Mouse (Mus musculus) thymus, adult 18-20 months (tissue): ENCODE results near the gene Gm29797.
A peak's percentile ranks its signal among the peaks of the same experiment; 100 is the strongest.

Source experiments
- DNase-seq, 2 experiments: peaks; one replicate each; pipeline ENCODE4 v3.0.0; 2022; ENCODE audit warnings: mixed read lengths in 2 of 2

Gene Gm29797

GRCm38 (mm10) chr2:181656734-181657133 lies at the start of gene Gm29797:
Gm29797 (plus strand) TSS chr2:181657034.
- no peak for DNase-seq

- no peak for DNase-seq
Observed at GRCm38 (mm10) chr2:181618761-181619495, 37.9 kb upstream of the Gm29797 start.

- DNase-seq: no peak
Observed at GRCm38 (mm10) chr2:181623401-181623800, 33.4 kb upstream of the Gm29797 start.

- DNase-seq: no peak
Observed at GRCm38 (mm10) chr2:181628471-181628870, 28.4 kb upstream of the Gm29797 start.

- no peak for DNase-seq
Observed at GRCm38 (mm10) chr2:181632624-181633023, 24.2 kb upstream of the Gm29797 start.

GRCm38 (mm10) chr2:181635865-181636264 lies 21.0 kb upstream of the Gm29797 start:
- DNase-seq: no peak

DNA sequence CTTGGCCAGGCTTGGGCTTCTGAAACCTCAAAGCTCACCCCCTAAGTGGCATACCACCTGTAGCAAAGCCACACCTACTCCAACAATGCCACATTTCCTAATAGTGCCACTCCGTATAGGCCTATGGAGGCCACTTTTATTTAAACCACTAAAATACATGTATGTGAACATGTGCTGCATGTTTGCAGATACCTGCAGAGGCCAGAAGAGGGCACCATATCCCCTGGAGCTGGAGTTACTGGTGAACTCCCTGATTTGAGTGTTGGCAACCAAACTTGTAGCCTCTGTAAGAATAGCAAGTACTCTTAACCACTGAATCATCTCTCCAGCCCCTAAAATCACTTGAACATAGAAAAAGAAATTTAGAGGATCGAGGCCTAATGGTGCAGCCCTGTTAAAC lies 12.5 kb upstream of the Gm29797 start:
- DNase-seq: peak in 1 of 2 experiments; percentile 11

- DNase-seq: no peak
Observed at GRCm38 (mm10) chr2:181645666-181646065, 11.2 kb upstream of the Gm29797 start.

- no peak for DNase-seq
Observed at GRCm38 (mm10) chr2:181646626-181647472, 10.0 kb upstream of the Gm29797 start.

DNA sequence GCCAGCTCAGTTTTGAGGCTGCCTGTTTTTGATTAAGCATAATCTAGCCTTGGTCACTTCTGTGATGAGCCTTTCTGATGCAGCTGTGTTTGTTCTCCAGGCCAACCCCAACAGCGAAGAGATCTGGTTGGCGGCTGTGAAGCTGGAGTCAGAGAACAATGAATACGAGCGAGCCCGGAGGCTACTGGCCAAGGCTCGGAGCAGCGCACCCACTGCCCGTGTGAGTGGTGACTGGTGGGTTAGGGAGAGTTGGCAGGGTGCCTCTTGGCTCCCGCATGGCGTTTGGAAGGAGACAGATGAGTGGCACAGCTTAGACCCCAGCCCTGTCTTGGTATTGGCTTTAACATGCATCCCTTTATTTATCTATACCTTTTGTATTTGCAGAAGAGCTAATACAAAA lies 7.9 kb upstream of the Gm29797 start:
- DNase-seq: no peak

- no peak for DNase-seq
Observed at GRCm38 (mm10) chr2:181653065-181653464, 3.8 kb upstream of the Gm29797 start.

- DNase-seq: no peak
Observed at GRCm38 (mm10) chr2:181653523-181653922, 3.3 kb upstream of the Gm29797 start.

DNA sequence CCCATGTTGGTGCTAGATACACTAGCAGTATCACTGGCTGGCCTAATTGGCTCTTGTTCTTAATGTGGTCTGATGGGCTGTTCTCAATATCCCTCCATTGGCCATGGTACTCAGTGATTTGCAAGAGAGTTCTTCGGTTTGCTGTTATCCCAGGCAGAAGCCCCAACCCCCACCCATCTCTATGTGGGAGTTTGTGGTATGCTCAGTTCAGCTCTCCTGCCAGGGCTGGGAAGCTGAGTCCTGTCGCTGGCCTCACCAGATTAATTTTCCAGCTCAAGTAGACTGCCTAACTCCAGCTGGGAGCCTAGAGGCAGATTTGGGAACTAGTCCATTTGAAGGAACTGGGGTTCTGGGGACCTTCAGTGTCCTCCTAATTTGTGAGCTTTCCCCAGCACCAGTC lies 607 bp downstream of the Gm29797 start:
- DNase-seq: no peak

GRCm38 (mm10) chr2:181658528-181658927 lies 1.7 kb downstream of the Gm29797 start:
- DNase-seq: no peak

- no peak for DNase-seq
Observed at GRCm38 (mm10) chr2:181658930-181659555, 2.2 kb downstream of the Gm29797 start.

- peak; percentile 41 to 54 for DNase-seq
Observed at GRCm38 (mm10) chr2:181659609-181660055, 2.8 kb downstream of the Gm29797 start.

GRCm38 (mm10) chr2:181662620-181663297 lies 5.9 kb downstream of the Gm29797 start:
- DNase-seq: no peak

DNA sequence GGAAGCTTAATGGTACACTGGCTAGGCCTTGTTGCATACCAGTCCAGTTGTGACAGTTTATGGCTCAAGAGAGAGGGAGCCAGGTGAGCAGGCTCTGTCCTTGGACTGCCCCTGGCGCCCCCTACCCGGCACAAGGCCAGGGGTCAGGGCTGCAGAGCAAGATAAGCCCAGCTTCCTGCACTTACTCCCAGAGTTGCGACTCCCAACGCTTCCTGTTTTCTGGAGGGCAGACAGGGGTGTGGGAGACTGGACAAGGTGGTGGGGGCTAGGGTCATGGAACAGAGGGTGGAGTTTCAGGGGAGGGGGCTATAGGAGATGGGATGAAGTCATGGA lies 6.4 kb downstream of the Gm29797 start:
- DNase-seq: no peak

DNA sequence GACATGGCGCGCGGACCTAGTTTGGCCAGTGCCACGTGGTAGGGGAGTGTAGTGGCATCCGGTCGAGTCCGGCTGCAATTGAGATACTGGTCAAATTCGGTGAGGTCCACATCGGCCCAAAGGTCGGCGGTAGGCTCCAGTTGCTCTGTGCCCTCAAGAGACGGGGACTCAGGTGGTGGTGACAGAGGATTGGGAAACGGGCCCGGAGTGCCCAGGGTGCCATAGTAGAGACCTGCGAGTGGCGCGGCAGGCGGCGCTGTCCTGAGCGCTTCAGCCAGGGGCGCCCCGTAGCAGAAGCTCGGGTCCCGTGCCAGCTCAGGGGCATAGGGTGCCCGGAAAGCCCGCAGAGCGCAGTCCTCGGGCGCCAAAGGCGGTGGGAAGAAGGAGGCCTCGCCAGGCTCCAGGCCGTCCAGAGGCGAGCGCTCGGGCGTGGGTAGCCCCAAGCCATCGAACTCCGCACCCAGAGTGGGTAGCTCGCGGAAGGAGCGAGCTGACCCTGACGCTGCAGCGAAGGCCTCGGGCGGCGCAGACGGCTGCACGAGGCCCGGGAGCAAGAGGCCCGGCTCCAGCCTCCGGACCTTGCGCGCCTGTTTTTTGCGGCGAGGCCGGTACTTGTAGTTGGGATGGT lies 13.6 kb downstream of the Gm29797 start:
- DNase-seq: no peak

GRCm38 (mm10) chr2:181670913-181671311 lies 14.1 kb downstream of the Gm29797 start:
- no peak for DNase-seq

- DNase-seq: no peak
Observed at GRCm38 (mm10) chr2:181671326-181671725, 14.5 kb downstream of the Gm29797 start, which contains the start of gene Sox18. Sox18 (minus strand) TSS chr2:181671640.

- DNase-seq: no peak
Observed at GRCm38 (mm10) chr2:181671984-181672383, 15.2 kb downstream of the Gm29797 start.
